Mouse (Mus musculus): ENCODE measurements at regions not wholly inside any gene's neighbourhood (a gene's known extent, or its start where the extent isn't known, plus 50 kb on each side); places are given as distances from the start of the nearest gene placed in this dataset.

- TF ChIP-seq HCFC1 (IDR thresholded peaks at IDR 0.05; ENCODE audit: borderline replicate concordance, insufficient read depth, low read length) (no peak), ZNF384 (IDR thresholded peaks at IDR 0.05; ENCODE audit: low read depth, low read length) (no peak), MAFK (IDR thresholded peaks at IDR 0.05; ENCODE audit: insufficient read depth, low read depth, low read length) (no peak), ZC3H11A (IDR thresholded peaks at IDR 0.05; ENCODE audit: borderline replicate concordance, low read depth, low read length) (no peak)
Observed at GRCm38 (mm10) chr12:13073126-13073886, 131.6 kb upstream of the Mycn start.

All from ES-E14 (cell line).